Mouse (Mus musculus) stomach, postnatal 0 days (tissue): ENCODE data around the gene Fam161b.

Source experiments
- CTCF ChIP-seq: IDR thresholded peaks from 2 replicates; pipeline ENCODE4 v1.5.1; 2016; ENCODE audit warnings: antibody characterized with exemption, low read depth, mild to moderate bottlenecking, moderate library complexity
- EP300 ChIP-seq: optimal IDR thresholded peaks from 2 replicates; pipeline ENCODE3; 2016; ENCODE audit warnings: antibody characterized with exemption

GRCm38 (mm10) chr12:84407874-84408818 lies 46.5 kb upstream of the Fam161b start:
- TF ChIP-seq EP300 (no peak), CTCF (no peak)
